Mouse (Mus musculus): ENCODE measurements around the gene Nfic.

DNA sequence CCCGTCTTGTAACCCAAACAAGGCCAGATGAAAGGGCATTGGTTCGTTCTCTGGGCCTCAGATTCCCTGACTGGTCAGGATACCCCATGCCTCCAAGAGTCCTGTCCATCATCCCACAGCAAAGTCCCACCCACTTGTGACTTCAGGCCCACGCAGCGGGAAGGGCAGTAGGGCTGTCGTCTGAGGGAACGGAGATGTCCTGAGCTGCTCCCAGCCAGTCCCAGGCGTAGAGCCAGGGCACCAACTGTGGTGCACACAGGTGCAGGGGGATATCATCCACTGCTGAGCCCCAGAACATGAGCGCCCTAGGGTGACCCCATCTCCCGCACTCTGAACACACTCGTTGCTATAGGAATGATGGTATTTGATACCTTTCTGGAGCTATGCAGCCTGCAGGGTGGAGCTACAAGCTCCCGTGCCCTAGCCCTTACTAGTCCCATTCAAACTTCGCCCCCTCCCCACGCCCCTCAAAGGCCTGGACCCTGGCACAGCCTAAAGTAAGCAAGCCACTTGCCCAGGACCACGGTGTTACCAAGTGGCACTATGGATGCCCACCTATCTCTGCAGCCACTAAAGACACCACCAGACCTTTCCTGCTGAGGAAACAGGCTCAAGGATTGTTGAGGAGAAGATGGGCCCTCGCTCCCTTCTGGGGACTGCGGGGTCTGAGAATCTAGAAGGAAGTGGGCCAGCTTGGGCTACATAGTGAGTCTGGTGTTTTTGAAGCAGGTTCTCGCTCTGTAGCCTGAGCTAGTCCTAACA lies 39.7 kb downstream of the Nfic start:
- TF ChIP-seq CTCF (IDR thresholded peaks at IDR 0.05; ENCODE audit: low read depth, low read length) = no peak
- no peak for TF ChIP-seq POLR2A (IDR thresholded peaks at IDR 0.05; ENCODE audit: insufficient read depth, low read length)

Measured in ES-Bruce4 (cell line).